Mouse (Mus musculus): ENCODE measurements around the gene Tssk4. TPM values are rescaled to one million over a fixed set of nuclear protein-coding genes. Genes with fewer than 3 reads are reported as not detected.

Gene Tssk4
- total RNA-seq, 2 experiments from 2014 or later = 0.26 to 1.4 TPM

Other genes starting within 250 kb of the Tssk4 start
Only the 30 nearest of the 34 such genes appear.
- 31.2 and 34.4 TPM in 2 replicates for gene Dhrs4, start 171.4 kb upstream of the Tssk4 start, total RNA-seq (2015)
- 43.1 and 47.6 TPM in 2 replicates for gene Dhrs4, start 171.4 kb upstream of the Tssk4 start, total RNA-seq (2017)
- 0.16 and 1.5 TPM in 2 replicates for gene Carmil3, start 159.5 kb upstream of the Tssk4 start, total RNA-seq (2015)
- 0.15 TPM in 1 of 2 replicates, not detected in the other for gene Carmil3, start 159.5 kb upstream of the Tssk4 start, total RNA-seq (2017)
- not detected in 2 replicates for gene Cpne6, start 139.7 kb upstream of the Tssk4 start, total RNA-seq (2015)
- not detected in 2 replicates for gene Cpne6, start 139.7 kb upstream of the Tssk4 start, total RNA-seq (2017)
- not detected in 2 replicates for gene Nrl, start 125.2 kb upstream of the Tssk4 start, total RNA-seq (2015)
- gene Nrl, start 125.2 kb upstream of the Tssk4 start, total RNA-seq (2017) = not detected in 2 replicates
- 11.7 and 16.0 TPM in 2 replicates for gene Pck2, start 109.9 kb upstream of the Tssk4 start, total RNA-seq (2015)
- gene Pck2, start 109.9 kb upstream of the Tssk4 start, total RNA-seq (2017) = 26.3 and 30.3 TPM in 2 replicates
- 41.6 and 47.3 TPM in 2 replicates for gene Dcaf11, start 90.2 kb upstream of the Tssk4 start, total RNA-seq (2015)
- gene Dcaf11, start 90.2 kb upstream of the Tssk4 start, total RNA-seq (2017) = 43.5 and 107 TPM in 2 replicates
- gene A730061H03Rik, start 89.8 kb upstream of the Tssk4 start, total RNA-seq (2015) = 2.1 and 4.1 TPM in 2 replicates
- 2.6 and 9.3 TPM in 2 replicates for gene A730061H03Rik, start 89.8 kb upstream of the Tssk4 start, total RNA-seq (2017)
- 0.33 TPM in 1 of 2 replicates, not detected in the other for gene Fitm1, start 74.6 kb upstream of the Tssk4 start, total RNA-seq (2015)
- not detected in 2 replicates for gene Fitm1, start 74.6 kb upstream of the Tssk4 start, total RNA-seq (2017)
- gene Psme1, start 72.1 kb upstream of the Tssk4 start, total RNA-seq (2015) = 707 and 794 TPM in 2 replicates
- 278 and 305 TPM in 2 replicates for gene Psme1, start 72.1 kb upstream of the Tssk4 start, total RNA-seq (2017)
- 11.2 and 15.9 TPM in 2 replicates for gene Emc9, start 64.9 kb upstream of the Tssk4 start, total RNA-seq (2015)
- 8.2 and 10.5 TPM in 2 replicates for gene Emc9, start 64.9 kb upstream of the Tssk4 start, total RNA-seq (2017)
- gene Psme2, start 59.1 kb upstream of the Tssk4 start, total RNA-seq (2015) = 420 and 439 TPM in 2 replicates
- gene Psme2, start 59.1 kb upstream of the Tssk4 start, total RNA-seq (2017) = 286 and 332 TPM in 2 replicates
- gene Rnf31, start 58.5 kb upstream of the Tssk4 start, total RNA-seq (2015) = 27.2 and 42.8 TPM in 2 replicates
- 20.2 and 25.7 TPM in 2 replicates for gene Rnf31, start 58.5 kb upstream of the Tssk4 start, total RNA-seq (2017)
- gene Irf9, start 46.6 kb upstream of the Tssk4 start, total RNA-seq (2015) = 69.7 and 70.9 TPM in 2 replicates
- 92.0 and 98.7 TPM in 2 replicates for gene Irf9, start 46.6 kb upstream of the Tssk4 start, total RNA-seq (2017)
- gene Rec8, start 32.1 kb upstream of the Tssk4 start, total RNA-seq (2015) = 0.42 and 2.2 TPM in 2 replicates
- 0.15 and 2.2 TPM in 2 replicates for gene Rec8, start 32.1 kb upstream of the Tssk4 start, total RNA-seq (2017)
- gene Ipo4, start 14.2 kb upstream of the Tssk4 start, total RNA-seq (2015) = 8.8 and 11.4 TPM in 2 replicates
- 2.1 and 5.1 TPM in 2 replicates for gene Ipo4, start 14.2 kb upstream of the Tssk4 start, total RNA-seq (2017)
- gene Gm49378, start 12.3 kb upstream of the Tssk4 start, total RNA-seq (2015) = 1.3 and 4.3 TPM in 2 replicates
- 0.84 and 1.7 TPM in 2 replicates for gene Gm49378, start 12.3 kb upstream of the Tssk4 start, total RNA-seq (2017)
- gene Tm9sf1, start 6.4 kb upstream of the Tssk4 start, total RNA-seq (2015) = 35.3 and 41.1 TPM in 2 replicates
- 50.8 and 53.5 TPM in 2 replicates for gene Tm9sf1, start 6.4 kb upstream of the Tssk4 start, total RNA-seq (2017)
- 30.5 and 34.4 TPM in 2 replicates for gene Mdp1, start 10.3 kb downstream of the Tssk4 start, total RNA-seq (2015)
- gene Mdp1, start 10.3 kb downstream of the Tssk4 start, total RNA-seq (2017) = 27.0 and 28.3 TPM in 2 replicates
- 24.0 and 24.8 TPM in 2 replicates for gene Gmpr2, start 21.8 kb downstream of the Tssk4 start, total RNA-seq (2015)
- gene Gmpr2, start 21.8 kb downstream of the Tssk4 start, total RNA-seq (2017) = 26.2 and 29.7 TPM in 2 replicates
- gene Nedd8, start 21.9 kb downstream of the Tssk4 start, total RNA-seq (2015) = 421 and 452 TPM in 2 replicates
- gene Nedd8, start 21.9 kb downstream of the Tssk4 start, total RNA-seq (2017) = 297 and 326 TPM in 2 replicates
- 24.2 and 27.2 TPM in 2 replicates for gene Tinf2, start 31.6 kb downstream of the Tssk4 start, total RNA-seq (2015)
- 25.1 and 39.8 TPM in 2 replicates for gene Tinf2, start 31.6 kb downstream of the Tssk4 start, total RNA-seq (2017)
- gene Tgm1, start 63.7 kb downstream of the Tssk4 start, total RNA-seq (2015) = 1.6 and 1.7 TPM in 2 replicates
- gene Tgm1, start 63.7 kb downstream of the Tssk4 start, total RNA-seq (2017) = 1.0 and 2.1 TPM in 2 replicates
- 10.0 and 12.5 TPM in 2 replicates for gene Rabggta, start 72.1 kb downstream of the Tssk4 start, total RNA-seq (2015)
- 8.5 and 13.7 TPM in 2 replicates for gene Rabggta, start 72.1 kb downstream of the Tssk4 start, total RNA-seq (2017)
- gene Dhrs1, start 95.5 kb downstream of the Tssk4 start, total RNA-seq (2015) = 112 and 121 TPM in 2 replicates
- gene Dhrs1, start 95.5 kb downstream of the Tssk4 start, total RNA-seq (2017) = 44.1 and 55.0 TPM in 2 replicates
- gene Nop9, start 95.5 kb downstream of the Tssk4 start, total RNA-seq (2015) = 10.4 and 12.2 TPM in 2 replicates
- gene Nop9, start 95.5 kb downstream of the Tssk4 start, total RNA-seq (2017) = 11.7 and 13.9 TPM in 2 replicates
- 0.27 and 1.5 TPM in 2 replicates for gene Cideb, start 108.3 kb downstream of the Tssk4 start, total RNA-seq (2015)
- 0.22 TPM in 1 of 2 replicates, not detected in the other for gene Cideb, start 108.3 kb downstream of the Tssk4 start, total RNA-seq (2017)
- gene Ltb4r2, start 111.2 kb downstream of the Tssk4 start, total RNA-seq (2015) = 0.16 and 0.21 TPM in 2 replicates
- gene Ltb4r2, start 111.2 kb downstream of the Tssk4 start, total RNA-seq (2017) = 0.33 and 0.53 TPM in 2 replicates
- 41.4 and 46.4 TPM in 2 replicates for gene Ltb4r1, start 115.8 kb downstream of the Tssk4 start, total RNA-seq (2015)
- 57.4 and 68.0 TPM in 2 replicates for gene Ltb4r1, start 115.8 kb downstream of the Tssk4 start, total RNA-seq (2017)
- gene Adcy4, start 133.9 kb downstream of the Tssk4 start, total RNA-seq (2015) = not detected in 2 replicates
- 0.15 TPM in 1 of 2 replicates, not detected in the other for gene Adcy4, start 133.9 kb downstream of the Tssk4 start, total RNA-seq (2017)
- gene Ripk3, start 138.7 kb downstream of the Tssk4 start, total RNA-seq (2015) = 79.0 and 82.5 TPM in 2 replicates
- 24.2 and 30.0 TPM in 2 replicates for gene Ripk3, start 138.7 kb downstream of the Tssk4 start, total RNA-seq (2017)

All from megakaryocyte, adult 5-6 weeks (primary cell).